Mouse (Mus musculus) 3T3-L1 (cell line): Measurements from ENCODE around the gene Kdm5a.

Source experiments
- DNase-seq: peaks from one replicate; pipeline ENCODE4 v3.0.0-alpha.2; 2015; ENCODE audit warnings: low read depth, low spot score

The Kdm5a gene

DNA sequence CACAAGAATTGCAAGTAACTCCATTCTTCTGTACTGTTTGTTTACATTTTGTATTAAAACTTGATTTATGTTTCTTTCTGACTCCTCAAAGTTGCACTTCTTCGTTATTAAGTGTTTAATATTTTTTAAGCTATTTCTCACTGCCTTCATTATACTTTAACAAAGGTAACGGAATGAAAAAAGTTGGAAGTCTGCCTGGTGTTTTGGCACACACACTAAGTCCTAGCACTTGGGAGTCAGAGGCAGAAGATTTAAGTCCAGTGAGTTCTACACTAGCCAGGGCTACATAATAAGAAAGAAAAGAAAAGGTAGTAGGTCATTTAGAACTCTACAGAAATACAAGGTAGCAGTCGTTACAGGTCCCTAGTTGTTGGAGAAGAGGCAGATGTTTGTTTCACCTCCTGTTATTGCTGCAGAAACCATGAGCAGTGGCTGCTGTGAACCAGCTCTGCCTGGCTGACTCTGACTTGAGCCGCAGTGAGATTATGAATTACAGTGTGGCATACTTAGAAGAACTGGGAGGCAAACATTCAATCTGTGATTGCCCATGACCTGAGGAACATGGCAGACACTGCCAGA is 78.3 kb downstream of the Kdm5a start:
- no peak for DNase-seq

DNA sequence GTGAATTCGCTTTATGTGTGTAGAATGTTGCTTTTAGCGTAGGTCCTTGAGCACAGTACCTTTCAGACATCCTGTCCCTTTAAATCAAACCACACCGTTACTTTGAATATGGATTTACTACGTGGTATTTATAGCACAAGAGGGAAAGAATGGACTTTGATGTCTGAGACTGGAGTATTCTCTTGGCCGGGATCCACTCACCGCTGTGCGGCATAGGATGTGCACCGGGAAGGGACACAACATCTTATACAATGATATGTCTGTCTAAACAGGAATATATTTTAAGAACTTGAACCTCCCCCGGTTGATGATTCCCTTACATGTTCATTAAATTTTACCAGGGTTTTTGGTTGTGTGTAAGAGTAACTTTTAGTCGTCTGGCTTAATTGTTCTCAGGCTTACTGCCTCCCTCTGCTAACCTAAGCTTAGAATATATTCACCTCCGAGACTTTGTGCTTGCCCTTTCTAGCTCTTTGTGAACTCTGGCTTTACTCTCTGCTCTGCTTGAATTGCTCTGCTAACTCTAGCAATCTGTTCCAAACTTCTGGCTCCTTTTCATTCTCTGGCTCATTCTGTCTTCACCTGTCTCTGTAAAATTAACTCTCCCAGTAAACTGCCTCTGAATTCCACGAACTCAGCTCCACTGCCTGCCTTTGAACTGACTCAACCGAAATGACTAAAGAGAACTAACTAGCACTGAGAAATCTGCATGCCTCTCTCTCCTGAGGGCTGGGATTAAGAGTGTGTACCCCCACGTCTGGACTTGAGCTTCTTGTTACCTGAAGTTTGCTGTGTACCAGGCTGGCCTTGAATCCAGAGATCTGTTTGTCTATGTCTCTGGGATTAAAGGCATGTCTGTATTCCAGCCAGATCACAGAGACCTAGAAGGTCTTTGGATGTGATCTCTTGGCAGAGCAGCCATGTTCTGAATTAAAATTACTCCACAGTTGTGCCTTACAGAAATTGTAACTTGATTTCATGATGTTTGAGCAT is 79.7 kb downstream of the Kdm5a start:
- DNase-seq: no peak

DNA sequence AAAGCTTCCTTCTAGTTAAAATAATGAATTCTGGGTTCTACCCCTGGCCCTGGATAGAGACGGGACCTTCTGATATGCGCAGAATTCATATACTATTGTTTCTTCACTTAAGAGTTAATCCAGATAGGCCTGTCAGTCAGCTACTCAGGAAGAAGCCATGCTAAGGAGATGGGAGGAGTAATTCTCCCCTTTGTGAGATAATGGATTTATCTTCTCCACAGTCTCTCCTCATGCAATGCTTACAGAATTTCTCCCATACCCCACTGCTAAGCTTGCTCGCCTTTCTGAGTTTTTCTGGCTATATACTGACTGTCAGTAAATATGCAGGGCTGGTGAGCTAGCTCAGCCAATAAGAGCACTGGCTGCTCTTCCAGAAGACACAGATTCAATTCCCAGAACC is 86.3 kb downstream of the Kdm5a start:
- DNase-seq: no peak

DNA sequence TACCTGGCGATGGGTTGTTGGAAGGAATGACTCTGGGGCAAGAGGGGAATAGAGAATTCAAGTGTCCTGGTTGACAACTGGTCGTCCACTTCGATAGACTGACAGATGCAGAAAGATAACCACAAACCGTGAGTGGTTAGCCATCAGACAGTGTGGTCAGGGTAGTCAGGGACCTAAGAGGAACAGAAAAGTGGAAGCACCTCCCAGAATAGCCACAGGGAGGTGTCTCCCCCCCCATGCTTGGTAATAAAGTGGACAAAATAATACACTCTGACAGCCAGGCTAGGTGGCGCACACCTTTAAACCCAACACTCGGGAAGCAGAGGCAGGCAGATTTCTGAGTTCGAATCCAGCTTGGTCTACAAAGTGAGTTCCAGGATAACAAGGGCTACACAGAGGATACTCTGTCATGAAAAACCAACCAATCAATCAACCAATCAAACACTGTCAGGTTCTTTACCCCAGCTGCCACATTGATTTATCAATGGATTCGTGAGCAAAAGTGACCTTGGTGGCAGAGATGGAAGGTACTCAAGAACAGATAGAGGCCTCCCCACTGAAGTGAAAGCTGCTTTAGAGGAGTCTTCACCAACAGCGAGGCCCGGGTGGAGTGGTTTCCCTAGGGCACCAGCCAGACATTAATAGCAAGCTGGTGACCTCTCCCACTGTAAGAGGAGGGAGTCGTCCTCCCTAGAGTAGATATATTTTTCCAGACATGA is 88.6 kb downstream of the Kdm5a start:
- DNase-seq: no peak

DNA sequence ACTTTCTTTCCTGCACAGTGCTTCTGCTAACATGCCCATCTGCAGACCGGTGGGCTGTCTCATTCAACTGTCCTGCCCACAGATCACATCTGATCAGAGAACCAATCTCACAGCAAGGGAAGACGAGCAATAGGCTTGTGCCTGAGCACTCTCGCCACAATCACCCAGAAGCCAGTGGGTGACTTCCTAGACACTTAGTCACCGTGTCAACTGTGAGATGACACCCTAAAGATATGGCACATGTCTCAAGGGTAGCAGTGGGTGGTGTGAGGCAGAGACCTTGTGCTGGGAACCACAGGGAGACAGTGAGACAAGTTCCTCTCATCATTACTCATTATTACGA is 89.2 kb downstream of the Kdm5a start:
- DNase-seq: peak; percentile 52

DNA sequence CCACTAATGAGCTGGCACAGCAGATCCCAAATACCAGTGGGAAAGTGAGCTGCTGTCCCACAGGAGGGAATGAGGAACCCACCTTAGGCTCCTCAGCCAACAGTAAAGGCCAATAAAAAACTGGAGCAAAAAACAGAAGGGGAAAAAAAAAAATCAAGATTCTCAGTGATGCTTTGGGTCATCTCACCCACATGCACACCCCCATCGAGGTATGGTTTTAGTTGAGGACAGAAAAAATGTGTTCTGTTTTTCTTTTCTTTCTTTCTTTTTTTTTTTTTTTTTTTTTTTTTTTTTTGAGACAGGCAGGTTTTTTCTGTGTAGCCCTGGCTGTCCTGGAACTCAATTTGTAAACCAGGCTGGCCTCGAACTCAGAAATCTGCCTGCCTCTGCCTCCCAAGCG is 89.6 kb downstream of the Kdm5a start:
- DNase-seq: no peak

DNA sequence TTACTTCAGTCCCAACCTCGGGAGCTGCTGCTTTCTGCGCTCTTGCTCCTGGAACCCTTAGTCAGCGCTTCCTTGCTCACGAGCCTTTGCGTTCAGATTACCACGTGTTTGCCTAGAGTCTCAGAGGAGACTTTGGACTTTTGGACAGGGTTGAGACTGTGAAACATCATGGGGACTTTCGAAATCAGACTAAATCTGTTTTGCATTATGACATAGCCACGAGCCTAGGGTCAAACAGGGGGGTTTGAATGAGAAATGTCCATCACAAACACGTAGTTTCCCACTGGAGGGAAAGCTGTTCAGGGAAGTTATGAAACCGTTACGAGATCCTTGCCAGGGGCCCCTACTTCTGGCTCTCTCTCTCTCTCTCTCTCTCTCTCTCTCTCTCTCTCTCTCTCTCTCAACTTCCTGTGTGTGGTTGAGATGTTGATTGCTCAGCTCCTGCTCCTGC is 90.7 kb downstream of the Kdm5a start:
- DNase-seq: peak; percentile 80

DNA sequence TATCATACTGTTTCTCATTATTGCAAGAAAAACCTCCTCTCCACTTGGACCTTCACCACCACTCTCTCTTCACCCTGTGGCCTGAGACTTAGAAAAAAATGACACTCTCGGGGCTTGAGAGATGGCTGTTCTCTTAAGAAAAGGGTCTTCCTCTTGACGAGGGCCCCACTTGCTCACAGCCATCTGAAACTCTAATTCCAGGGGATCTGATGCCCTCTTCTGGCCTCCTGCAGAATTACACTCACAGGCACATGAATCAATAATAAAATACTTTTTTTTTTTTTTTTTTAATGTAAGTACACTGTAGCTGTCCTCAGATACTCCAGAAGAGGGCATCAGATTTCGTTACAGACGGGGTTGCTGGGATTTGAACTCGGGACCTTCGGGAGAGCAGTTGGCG is 93.2 kb downstream of the Kdm5a start:
- DNase-seq: peak; percentile 54

DNA sequence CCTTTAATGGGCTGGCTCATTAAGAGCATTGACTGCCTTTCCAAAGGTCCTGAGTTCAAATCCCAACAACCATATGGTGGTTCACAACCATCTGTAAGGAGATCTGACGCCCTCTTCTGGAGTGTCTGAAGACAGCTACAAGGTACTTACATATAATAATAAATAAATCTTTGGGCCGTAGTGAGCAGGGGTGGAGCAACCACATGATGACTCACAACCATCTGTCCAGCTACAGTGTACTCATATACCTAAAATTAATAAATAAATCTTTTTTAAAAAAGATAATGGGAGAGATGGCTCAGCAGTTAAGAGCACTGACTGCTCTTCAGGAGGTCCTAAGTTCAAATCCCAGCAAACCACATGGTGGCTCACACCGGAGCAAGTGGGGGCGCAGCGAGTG is 93.8 kb downstream of the Kdm5a start:
- peak; percentile 75 for DNase-seq

DNA sequence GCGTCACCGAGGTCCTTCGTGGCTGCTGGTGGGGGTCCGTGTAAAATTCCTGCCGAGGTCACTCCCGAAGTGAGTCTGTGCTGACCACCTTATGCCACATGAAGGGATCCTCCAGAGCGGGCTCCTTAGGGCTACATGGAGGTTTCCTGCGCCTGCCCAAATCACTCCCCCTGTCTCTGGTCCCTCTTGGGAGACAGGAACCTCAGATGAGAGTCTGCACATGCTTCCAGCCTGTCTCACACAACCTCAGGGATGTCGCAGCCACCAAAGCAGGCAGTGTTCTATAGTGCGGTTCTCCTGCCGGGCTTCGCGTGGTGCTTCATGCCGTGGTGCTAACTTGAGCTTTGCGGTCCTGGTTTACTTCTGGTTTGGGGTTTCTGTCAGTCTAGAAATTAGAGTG is 97.3 kb downstream of the Kdm5a start:
- no peak for DNase-seq

DNA sequence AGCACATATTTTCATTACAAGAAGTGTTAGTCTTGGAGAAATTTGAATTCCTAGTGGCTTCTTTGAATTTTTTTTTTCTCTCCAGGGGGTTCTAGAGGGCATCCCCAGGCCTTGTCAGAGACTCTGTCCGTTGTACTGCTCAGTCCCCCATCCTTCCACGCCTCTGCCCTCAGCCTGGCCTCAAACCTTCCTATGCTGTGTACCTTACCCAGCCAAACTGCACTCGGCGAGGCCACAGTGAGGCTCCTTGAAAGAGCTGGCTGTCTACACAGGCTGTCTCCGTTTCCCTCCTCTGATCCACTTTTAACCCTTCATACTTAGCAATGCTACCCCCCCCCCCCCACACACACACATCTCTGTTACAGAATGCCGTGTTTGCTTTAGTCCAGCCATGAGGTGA is 98.3 kb downstream of the Kdm5a start:
- DNase-seq: no peak

DNA sequence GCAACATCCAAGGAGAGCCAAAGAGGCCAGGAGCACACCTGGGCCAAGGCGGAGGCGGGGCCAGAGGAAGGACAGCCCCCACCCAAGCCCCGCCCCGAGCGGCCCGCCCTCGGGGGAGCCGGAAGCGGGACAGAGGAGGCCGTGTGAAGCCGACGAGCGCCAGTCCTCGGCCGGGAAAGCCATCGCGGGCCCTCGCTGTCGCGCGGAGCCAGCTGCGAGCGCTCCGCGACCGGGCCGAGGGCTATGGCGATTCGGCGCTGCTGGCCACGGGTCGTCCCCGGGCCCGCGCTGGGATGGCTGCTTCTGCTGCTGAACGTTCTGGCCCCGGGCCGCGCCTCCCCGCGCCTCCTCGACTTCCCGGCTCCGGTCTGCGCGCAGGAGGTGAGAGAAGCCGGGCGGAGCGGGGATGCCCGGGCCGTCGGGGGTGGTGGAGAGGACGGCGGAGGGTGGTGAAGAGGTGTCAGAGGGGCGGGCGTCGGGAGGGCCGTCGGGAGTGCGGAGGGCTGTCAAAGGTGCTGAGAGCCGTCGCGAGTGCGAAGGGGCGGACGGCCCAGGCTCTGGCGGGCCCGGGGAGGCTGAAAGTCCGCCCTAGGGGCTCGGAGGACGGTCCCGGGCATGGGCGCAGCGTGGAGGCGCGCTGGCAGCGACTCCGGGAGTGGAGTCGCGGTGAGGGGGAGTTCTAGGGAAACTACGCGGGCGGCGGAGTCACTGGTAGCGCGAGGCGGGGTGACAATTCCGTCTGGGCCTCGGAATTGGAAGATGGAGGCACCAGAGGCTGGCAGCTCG is 99.4 kb downstream of the Kdm5a start, which contains the start of gene Il17ra:
TSS of gene Il17ra (plus strand) at position 162 of the 786 bp plus-strand sequence.
- peak; percentile 54 for DNase-seq

DNA sequence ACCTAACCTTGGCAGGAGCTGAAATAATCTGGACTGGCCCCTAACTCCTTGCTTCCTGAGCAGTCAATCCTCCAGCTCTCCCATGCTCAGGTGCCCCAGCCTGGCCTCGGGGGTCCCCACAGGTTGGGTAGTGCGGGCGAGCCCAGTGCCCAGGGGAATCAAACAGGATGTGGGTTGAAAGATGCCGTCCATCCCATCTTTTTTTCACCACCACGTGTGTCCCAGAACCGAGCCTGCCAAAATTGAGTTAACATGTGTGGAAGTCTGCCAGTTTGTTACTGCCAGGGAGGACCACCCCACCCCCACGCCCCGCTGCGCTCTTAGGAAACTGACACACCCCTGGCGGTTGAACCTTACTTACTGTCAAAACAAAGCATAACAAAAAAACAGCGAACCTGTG is 100.0 kb downstream of the Kdm5a start:
- peak; percentile 88 for DNase-seq

DNA sequence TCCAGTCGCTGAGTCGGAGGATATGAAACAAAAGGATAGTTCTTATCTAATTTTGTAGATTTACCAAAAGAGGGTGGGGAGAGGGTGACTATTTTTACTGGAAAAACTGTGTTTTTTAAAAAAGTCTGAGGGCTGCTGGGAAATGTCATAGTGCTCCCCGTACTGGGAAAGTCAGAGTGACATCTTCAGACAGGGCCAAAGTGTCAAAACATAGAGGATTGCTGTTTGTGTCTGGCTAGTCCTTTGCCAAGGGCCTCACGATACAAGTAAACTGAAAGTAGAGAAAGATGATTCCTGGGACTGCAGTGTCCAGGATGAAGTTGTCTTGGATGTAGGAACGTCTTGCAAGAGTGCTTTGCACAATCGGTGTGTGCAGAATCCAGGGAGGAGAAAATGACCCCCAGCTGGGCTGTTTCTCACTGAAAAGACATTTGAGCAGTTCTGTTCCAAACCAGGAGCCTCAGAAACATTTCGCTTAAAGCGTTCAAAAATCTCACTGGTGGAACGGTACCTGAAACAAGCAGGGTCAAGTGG is 100.5 kb downstream of the Kdm5a start:
- DNase-seq: no peak

DNA sequence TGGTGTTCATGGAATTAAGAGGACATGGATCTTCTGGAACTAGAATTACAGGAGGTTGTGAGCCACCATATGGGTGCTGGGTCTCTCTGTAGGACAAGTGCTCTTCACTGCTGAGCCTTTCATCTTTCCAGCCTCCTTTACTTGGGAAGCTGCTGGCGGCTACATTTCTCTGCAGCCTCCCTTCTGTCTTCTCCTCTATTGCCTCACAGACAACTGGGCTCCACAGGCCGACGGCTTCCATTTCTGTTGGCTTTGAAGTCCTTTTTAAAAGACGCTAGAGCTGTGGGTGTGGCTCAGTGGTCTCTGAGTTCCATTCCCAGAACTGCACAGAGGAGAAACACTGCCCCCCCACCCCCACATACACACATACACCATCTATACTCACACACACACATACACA is 101.5 kb downstream of the Kdm5a start:
- no peak for DNase-seq

DNA sequence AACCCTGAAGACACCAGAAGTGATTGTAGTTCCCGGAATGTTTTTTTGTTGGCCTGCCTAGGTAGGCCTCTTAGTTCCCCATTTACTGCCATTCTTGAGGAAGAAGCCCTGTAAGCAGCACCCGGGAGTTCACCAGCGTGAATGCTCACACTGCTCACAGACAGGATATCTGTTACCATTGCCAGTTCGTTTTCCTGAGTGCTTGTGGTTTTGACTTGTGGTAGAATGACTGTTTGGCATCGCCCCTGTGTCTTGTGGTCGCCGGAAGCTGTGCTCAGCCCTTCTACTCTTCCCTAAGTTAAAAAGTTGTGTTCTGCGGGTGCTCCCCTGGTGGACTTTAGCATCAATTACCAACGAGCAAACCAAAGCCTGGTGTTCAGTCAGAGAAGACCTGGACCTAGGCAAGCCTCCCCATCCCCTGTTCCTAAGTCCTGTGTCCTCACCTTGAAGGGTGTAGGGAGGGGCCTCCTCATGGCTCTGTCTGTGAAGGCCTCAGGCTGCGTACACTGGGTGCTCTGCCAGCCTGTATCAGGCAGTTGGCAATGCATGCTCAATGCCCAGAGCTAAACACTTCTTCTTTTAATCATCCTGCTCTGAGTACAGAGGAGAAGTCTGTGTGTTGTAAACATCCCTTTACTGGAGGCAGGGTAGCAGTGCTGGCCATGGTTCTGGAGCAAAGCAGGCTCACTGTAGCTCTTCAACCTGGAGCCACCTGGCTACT is 102.8 kb downstream of the Kdm5a start:
- peak; percentile 89 for DNase-seq

DNA sequence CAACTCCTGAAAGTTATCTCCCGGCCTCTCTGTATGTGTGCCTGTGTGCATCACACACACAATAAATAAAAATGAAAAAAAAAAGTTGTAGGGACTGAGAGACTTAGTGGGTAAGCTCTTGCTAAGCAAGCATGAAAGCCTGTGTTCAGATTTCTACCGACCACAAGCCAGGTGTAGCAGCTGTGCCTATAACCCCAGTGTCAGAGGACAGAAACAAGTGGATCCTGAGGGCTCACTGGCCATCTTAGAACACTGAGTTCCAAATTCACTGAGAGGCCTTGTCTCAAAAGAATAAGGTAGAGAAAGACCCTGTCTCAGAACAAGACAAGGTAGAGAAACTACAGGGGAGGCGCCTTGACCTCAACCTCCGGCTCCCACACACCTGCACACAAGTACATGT is 104.3 kb downstream of the Kdm5a start:
- no peak for DNase-seq

DNA sequence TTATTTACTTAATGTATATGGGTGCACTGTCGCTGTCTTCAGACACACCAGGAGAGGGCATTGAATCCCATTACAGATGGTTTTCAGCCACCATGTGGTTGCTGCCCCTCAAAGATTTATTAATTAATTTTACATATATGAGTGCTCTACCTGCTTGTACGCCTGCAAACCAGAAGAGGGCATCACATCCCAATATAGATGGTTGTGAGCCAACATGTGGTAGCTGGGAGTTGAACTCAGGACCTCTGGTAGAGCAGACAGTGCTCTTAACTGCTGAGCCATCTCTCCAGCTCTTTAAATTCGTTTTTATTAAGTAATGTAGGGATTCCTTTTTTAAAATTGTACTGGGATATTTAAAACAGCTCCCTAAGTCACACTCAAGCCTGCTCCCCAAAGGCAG is 105.3 kb downstream of the Kdm5a start:
- no peak for DNase-seq

DNA sequence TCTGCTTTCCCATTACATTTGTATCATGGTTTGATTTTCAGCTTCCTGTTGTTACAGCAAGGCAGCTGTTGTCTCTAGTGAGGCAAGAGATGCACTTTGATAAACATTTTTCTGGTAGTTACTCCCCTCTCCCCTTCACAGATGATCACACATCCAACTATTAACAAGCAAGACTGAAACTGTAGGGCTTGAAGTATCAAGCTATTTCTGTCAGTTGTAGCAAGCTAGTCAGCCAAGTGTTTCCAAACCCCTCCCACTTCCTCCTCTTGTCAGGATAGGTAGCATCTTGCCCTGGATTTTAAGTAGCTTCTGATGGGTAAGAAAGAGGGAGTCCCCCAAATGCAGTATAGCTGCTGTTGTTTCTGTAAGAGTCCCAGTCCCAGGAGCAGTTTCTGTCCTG is 105.8 kb downstream of the Kdm5a start:
- DNase-seq: peak; percentile 63

DNA sequence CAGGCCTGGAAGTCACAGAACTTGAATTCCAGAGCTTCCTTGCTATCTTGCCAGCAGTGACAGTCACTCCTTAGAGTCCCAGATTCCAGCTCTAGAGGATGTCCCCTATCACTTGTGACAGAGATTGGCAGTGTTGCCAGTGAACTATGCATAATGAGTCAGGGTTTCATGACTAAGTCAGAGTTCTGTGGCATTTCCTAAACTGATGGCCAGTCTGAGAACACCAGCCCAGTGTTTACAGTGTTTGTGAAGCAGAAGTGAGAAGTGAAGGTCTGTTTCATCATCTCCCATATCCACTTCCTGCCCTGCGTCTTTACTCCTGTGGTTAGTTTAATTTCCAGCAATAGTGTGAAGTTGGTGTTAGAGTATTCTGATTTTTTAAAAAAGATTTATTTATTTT is 106.7 kb downstream of the Kdm5a start:
- DNase-seq: peak; percentile 89

DNA sequence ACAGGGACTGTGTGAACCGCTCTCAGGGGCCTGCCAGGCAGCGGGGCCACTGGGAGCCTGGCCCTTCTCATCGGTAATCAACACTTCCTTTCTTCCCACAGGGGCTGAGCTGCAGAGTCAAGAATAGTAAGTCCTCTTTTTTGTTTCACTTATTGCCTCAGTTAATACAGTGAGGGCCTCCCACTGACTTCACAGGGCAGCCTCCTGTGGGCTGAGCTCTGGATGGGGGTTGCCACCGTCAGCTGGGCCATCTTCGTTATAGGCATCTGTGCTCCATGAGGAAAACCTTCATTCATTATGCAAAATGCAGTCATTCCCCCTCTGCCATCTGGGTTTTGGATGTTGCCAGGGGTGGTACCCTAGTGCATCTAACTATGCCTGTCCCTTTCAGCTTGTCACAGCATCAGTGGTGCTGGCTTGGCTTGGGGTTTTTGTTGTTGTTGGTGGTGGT is 108.1 kb downstream of the Kdm5a start:
- no peak for DNase-seq
